Mouse (Mus musculus) hindbrain, embryonic 15.5 days (tissue): ENCODE data around the gene Uspl1. TPM values are rescaled to one million over a fixed set of nuclear protein-coding genes. Genes with fewer than 3 reads are reported as not detected.

Experiments
- ATAC-seq: fragments of 200-750 bp; cut with Nextera tagmentation; 2 replicates; pipeline ENCODE4 v1.8.0; 2017; ENCODE audit warnings: low read depth, moderate number of reproducible peaks, moderate TSS enrichment; ENCODE audit not compliant: low FRiP score
- H3K27ac ChIP-seq: fragments of 300-500 bp; sonication (generic); replicated peaks from 2 replicates; pipeline ENCODE4 v1.5.1; 2015; ENCODE audit warnings: mild to moderate bottlenecking, inconsistent platforms
- H3K27me3 ChIP-seq: fragments of 300-500 bp; sonication (generic); 2 replicates; pipeline ENCODE4 v1.6.1; 2015; ENCODE audit warnings: control low read depth, inconsistent platforms
- H3K36me3 ChIP-seq: fragments of 300-500 bp; sonication (generic); 2 replicates; pipeline ENCODE4 v1.6.1; 2015; ENCODE audit warnings: control low read depth, inconsistent platforms
- H3K4me1 ChIP-seq: fragments of 300-500 bp; sonication (generic); replicated peaks from 2 replicates; pipeline ENCODE4 v1.6.1; 2015; ENCODE audit warnings: control low read depth, inconsistent platforms
- H3K4me2 ChIP-seq: fragments of 300-500 bp; sonication (generic); 2 replicates; pipeline ENCODE4 v1.6.1; 2015; ENCODE audit warnings: moderate library complexity, mild to moderate bottlenecking, inconsistent platforms
- H3K4me3 ChIP-seq: fragments of 300-500 bp; sonication (generic); 2 replicates; pipeline ENCODE4 v1.5.1; 2015; ENCODE audit warnings: mild to moderate bottlenecking, inconsistent platforms
- H3K9ac ChIP-seq: fragments of 300-500 bp; sonication (generic); 2 replicates; pipeline ENCODE4 v1.6.1; 2015; ENCODE audit warnings: inconsistent platforms
- H3K9me3 ChIP-seq: fragments of 300-500 bp; sonication (generic); 2 replicates; pipeline ENCODE4 v1.6.1; 2016; ENCODE audit warnings: control low read depth, inconsistent platforms
- WGBS: fragments of 180-500 bp; shearing (Covaris S2); methylation state at CpG from one replicate; pipeline ENCODE4 v1.1.7; 2015; 5-methylcytosine and 5-hydroxymethylcytosine counted together
- polyA plus RNA-seq: library from polyadenylated mRNA; unstranded; fragments of >200 nt; fragmentation: Nextera tagmentation; extraction: Ambion mirVana; gene quantifications from 2 replicates; pipeline ENCODE4 v1.2.1, GENCODE M21; 2015

Uspl1 gene
- polyA plus RNA-seq, 1 experiment from 2014 or later = 50.9 TPM

DNA sequence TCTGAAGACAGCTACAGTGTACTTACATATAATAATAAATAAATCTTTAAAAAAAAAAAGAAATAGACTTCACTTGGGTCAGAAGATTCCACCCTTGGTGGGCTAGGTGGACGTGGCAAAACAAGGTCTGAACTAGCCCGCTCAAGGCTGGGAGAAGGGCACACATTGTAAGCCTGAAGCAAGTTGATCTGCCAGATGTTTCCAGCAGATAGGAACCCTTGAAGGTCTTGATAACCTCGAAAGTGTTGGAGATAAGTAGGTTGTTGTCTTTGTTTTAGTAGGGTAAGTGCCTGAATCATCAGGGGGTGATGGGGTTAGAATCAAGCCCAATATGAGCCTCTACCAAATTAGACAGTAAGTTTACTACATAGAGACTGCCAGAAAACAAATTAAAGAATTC is 35.3 kb downstream of the Uspl1 start:
- Histone ChIP-seq H3K4me3 (no peak overlapping the region), H3K4me2 (no peak overlapping the region), H3K27ac (no peak overlapping the region), H3K4me1 (peaks cover 8% of the 10 kb centered on the region), H3K9me3 (no peaks in the 10 kb centered on the region), H3K27me3 (no peaks in the 10 kb centered on the region), H3K36me3 (peaks cover 18% of the 10 kb centered on the region), H3K9ac (no peak overlapping the region)
- 84% methylated on average over 3 of the region's 3 CpGs for WGBS
- no peak for ATAC-seq

DNA sequence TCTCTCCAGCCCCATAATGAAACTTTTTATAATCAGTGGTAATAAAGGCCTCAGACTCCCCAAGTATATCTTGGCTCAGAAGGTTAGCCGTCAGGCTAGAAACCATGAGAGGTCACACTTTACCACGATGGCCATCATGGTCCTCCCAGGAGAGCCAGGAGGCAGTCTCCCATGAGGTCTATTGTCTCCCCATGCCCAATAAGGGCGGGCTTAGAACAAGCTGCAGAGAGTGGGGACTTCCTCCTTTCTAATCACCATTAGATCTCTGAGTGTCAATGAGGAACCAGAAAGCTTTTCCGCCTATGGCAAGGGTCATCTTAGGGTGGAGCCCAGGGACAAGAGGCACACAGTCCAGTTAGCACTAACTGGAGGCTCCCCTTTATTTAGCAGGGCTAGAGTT is 37.2 kb downstream of the Uspl1 start:
- peaks cover 8% of the 10 kb centered on the region for H3K4me1 ChIP-seq
- H3K27me3 ChIP-seq = no peaks in the 10 kb centered on the region
- 95% methylated on average over 4 of the region's 4 CpGs for WGBS
- no peak overlapping the region for H3K9ac ChIP-seq
- H3K27ac ChIP-seq = no peak overlapping the region
- no peak overlapping the region for H3K4me3 ChIP-seq
- no peak overlapping the region for H3K4me2 ChIP-seq
- no peak for ATAC-seq
- H3K36me3 ChIP-seq = 0 out of 2 replicates have a peak, but pooled peaks cover 5% of the 10 kb centered on the region
- H3K9me3 ChIP-seq = no peaks in the 10 kb centered on the region

DNA sequence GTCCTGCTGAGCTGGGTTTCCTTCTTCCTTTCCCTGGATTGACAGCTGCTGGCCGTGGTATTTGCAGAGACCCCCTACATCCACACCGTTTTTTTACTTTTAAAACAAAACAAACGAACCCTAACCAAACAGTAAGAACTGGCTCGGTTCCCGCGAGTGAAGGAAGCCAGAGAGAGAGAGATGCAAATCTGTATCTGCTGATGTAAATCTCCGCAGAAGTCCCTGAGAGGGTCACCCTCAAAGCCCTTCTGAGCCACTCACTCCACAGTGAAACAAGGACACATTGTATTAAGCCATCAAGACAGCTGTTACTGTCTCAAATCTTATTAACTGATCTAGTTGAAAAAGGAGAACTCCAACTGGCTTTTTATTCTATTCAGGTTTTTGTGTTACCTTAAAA is 40.5 kb downstream of the Uspl1 start:
- no peak overlapping the region for H3K9ac ChIP-seq
- H3K27me3 ChIP-seq = no peaks in the 10 kb centered on the region
- H3K36me3 ChIP-seq = no peaks in the 10 kb centered on the region
- no peak overlapping the region for H3K27ac ChIP-seq
- ATAC-seq = no peak
- no peak overlapping the region for H3K4me3 ChIP-seq
- WGBS = 19% methylated on average over 7 of the region's 7 CpGs
- peaks cover 8% of the 10 kb centered on the region for H3K4me1 ChIP-seq
- H3K4me2 ChIP-seq = 0 out of 2 replicates have a peak overlapping the region, but pooled peaks have one; percentile 3
- no peaks in the 10 kb centered on the region for H3K9me3 ChIP-seq

GRCm38 (mm10) chr5:149228700-149229618 is 44.8 kb downstream of the Uspl1 start:
- 3% methylated on average over 55 of the region's 55 CpGs for WGBS
- H3K36me3 ChIP-seq = no peaks in the 10 kb centered on the region
- peak overlapping the region; percentile 81 for H3K27ac ChIP-seq
- H3K4me2 ChIP-seq = peak overlapping the region; percentile 53
- H3K4me3 ChIP-seq = peak overlapping the region; percentile 50
- H3K4me1 ChIP-seq = peaks cover 6% of the 10 kb centered on the region
- ATAC-seq = peak; percentile 98
- H3K9me3 ChIP-seq = no peaks in the 10 kb centered on the region
- H3K27me3 ChIP-seq = no peaks in the 10 kb centered on the region
- H3K9ac ChIP-seq = peak overlapping the region; percentile 47

GRCm38 (mm10) chr5:149229619-149230339 is 45.6 kb downstream of the Uspl1 start:
- Histone ChIP-seq H3K4me2 (peak overlapping the region; percentile 53), H3K27me3 (no peaks in the 10 kb centered on the region), H3K4me3 (peak overlapping the region; percentile 50), H3K9ac (peak overlapping the region; percentile 47), H3K4me1 (no peaks in the 10 kb centered on the region), H3K27ac (peak overlapping the region; percentile 81), H3K36me3 (no peaks in the 10 kb centered on the region), H3K9me3 (no peaks in the 10 kb centered on the region)
- 75% methylated on average over 18 of the region's 18 CpGs for WGBS
- 0 out of 2 replicates have a peak, but pooled peaks have one; percentile 9 for ATAC-seq

DNA sequence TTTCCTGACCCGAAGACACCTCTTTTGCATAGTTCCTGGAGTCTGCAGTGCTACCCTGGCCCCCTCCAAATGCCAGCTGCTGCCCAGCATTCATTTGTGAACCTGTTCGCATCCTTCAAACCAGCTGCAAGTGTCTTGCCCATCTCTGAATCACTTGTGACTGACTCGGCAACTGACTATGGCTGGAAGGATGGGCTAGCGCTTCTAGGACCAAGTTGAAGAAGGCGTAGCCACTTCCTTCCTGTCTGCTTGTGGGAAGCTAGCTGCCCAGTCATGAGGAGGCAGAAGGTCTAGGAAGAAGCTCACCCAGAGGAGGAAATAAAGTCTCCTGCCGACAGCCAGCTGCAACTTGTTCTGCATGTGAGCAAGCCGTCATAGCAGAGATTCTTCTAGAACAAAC is 50.9 kb downstream of the Uspl1 start:
- H3K9me3 ChIP-seq = no peaks in the 10 kb centered on the region
- no peak overlapping the region for H3K4me2 ChIP-seq
- no peaks in the 10 kb centered on the region for H3K36me3 ChIP-seq
- WGBS = 88% methylated on average over 7 of the region's 7 CpGs
- no peaks in the 10 kb centered on the region for H3K4me1 ChIP-seq
- no peak overlapping the region for H3K27ac ChIP-seq
- no peak overlapping the region for H3K4me3 ChIP-seq
- ATAC-seq = no peak
- H3K27me3 ChIP-seq = no peaks in the 10 kb centered on the region
- H3K9ac ChIP-seq = no peak overlapping the region

DNA sequence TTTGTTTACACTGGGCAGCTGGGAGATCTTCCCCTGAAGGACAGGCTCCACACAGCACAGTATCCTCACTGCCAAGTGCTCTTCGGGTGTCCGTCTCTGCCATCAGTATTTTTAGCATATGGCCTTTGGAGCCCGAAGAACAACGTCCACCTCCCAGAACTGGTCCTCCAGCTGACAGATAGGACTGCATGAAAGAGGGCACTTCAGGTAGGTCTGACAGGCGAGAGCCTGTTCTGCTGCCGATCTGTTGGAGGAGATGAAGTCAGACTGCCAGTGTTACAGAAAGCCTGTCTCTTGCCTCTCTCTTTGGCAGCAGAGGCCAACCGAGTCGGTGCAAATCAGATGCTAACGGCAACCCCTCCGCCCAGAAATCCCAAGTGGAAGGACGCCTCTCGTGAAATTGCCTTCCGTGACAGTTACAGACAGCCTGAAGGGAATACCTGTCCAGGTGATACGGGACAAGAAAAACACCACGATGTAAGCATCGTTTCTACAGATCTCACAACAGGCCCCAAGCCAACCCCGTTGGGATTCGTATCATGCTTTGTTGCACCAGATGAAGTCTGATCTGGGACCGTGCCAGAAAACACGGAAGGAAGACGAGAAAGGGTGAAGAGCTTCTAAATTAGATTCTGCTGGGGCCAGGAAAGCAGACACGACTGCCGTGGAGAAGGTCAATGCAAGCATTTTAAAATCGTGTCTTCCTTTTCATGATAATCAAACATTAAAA is 53.2 kb downstream of the Uspl1 start:
- no peak overlapping the region for H3K4me2 ChIP-seq
- H3K27me3 ChIP-seq = no peaks in the 10 kb centered on the region
- no peak for ATAC-seq
- no peak overlapping the region for H3K4me3 ChIP-seq
- H3K4me1 ChIP-seq = no peaks in the 10 kb centered on the region
- no peaks in the 10 kb centered on the region for H3K9me3 ChIP-seq
- H3K36me3 ChIP-seq = no peaks in the 10 kb centered on the region
- H3K9ac ChIP-seq = no peak overlapping the region
- no peak overlapping the region for H3K27ac ChIP-seq
- 74% methylated on average over 24 of the region's 24 CpGs for WGBS

DNA sequence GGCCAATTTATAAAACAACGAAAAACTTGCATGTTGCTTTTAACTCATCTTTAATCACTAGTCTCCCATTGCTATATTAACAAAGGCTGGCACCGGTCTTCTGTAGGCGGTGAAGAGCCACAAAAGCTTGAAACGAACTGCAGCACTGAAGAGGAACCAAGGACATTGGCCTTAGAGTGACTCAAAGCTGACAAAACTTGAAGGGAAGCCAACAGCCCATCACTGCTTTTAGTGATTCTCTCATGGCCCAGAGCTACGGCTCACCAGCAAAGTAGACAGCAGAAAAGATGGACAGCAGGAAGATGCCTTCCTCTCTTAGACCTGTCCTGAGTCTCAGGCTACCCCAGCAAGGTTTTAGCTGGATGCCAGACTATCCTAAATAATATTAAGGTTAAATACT is 58.3 kb downstream of the Uspl1 start:
- Histone ChIP-seq H3K27ac (no peak overlapping the region), H3K36me3 (no peaks in the 10 kb centered on the region), H3K4me3 (no peak overlapping the region), H3K9me3 (no peaks in the 10 kb centered on the region), H3K4me1 (peaks cover 10% of the 10 kb centered on the region), H3K4me2 (no peak overlapping the region), H3K27me3 (no peaks in the 10 kb centered on the region), H3K9ac (no peak overlapping the region)
- WGBS = 87% methylated on average over 5 of the region's 5 CpGs
- no peak for ATAC-seq

DNA sequence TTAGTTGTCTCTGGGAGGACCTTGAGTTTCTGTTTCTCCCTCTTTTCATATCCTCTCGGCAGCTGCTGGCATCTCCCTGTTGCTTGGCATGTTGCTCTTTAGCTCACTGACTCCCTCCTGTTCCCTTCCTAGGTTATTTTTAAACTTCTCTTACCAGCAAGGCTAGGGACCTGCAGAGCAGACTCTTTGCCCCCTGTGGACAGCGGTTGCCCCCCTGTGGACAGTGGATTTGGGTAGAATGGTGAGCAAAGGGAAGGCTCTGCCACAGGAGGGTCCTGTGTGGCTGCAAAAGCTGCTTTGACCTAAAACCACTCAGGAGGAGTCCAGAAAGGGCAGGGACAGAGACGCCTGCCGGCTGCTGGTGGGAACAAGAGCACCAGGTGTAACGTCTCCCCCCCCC is 58.9 kb downstream of the Uspl1 start:
- Histone ChIP-seq H3K4me1 (peaks cover 10% of the 10 kb centered on the region), H3K9ac (no peak overlapping the region), H3K36me3 (no peaks in the 10 kb centered on the region), H3K4me2 (no peak overlapping the region), H3K27me3 (no peaks in the 10 kb centered on the region), H3K27ac (no peak overlapping the region), H3K4me3 (no peak overlapping the region), H3K9me3 (no peaks in the 10 kb centered on the region)
- 39% methylated on average over 5 of the region's 5 CpGs for WGBS
- ATAC-seq = no peak

DNA sequence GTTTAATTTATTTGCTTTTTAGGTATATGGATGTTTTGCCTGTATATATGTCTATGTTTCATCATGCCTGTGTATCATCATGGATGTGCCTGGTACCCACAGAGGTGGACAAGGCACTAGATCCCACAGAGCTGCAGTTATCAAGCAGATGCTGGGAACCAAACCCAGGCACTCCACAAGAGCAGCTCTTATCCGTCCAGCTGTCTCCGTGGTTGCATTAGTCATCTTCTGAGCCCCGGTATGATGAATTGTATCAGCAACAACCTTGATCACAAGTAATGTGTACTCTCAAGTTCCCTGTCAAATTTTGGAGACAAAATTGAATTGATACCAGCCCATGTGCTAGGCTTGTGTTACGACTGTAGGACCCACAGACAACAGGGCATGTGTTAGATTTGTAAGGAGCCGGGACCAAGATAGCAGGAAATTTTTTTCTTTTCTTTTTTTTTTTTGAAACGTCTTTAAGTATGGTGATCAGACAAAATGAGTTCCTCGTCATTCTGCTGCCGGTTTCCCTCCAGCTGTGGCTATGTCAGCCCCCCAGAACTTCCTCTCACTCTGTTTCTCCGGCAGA is 61.3 kb downstream of the Uspl1 start:
- no peak overlapping the region for H3K9ac ChIP-seq
- peak overlapping the region; percentile 35 for H3K4me2 ChIP-seq
- H3K4me3 ChIP-seq = no peak overlapping the region
- H3K4me1 ChIP-seq = peaks cover 10% of the 10 kb centered on the region
- no peaks in the 10 kb centered on the region for H3K9me3 ChIP-seq
- no peaks in the 10 kb centered on the region for H3K36me3 ChIP-seq
- H3K27ac ChIP-seq = no peak overlapping the region
- WGBS = 60% methylated on average over 9 of the region's 9 CpGs
- no peaks in the 10 kb centered on the region for H3K27me3 ChIP-seq
- no peak for ATAC-seq

DNA sequence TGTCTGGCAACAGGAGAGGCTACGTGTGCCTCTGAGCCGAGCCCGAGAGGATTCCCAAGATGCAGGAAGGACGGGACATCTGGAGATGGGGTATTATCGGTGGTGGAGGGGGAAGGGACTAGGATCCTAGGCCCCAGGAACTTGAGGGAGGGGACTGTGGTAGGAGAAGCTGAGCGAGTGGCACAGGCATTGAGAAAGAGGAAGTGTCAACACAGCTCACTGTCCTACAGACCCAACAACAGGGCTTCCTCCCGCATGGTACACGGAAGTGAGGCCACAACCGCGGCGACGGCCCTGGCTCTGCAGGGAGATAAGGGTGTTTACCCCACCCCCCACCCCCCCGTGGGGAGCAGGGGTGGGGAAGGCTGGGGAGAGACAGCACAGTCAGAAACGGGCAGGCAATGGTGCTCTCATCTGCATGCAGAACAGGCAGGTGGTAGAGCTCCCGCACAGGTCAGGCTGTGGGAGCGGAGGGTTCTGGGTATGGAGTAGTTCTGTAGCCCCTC is 61.9 kb downstream of the Uspl1 start:
- Histone ChIP-seq H3K4me1 (peaks cover 10% of the 10 kb centered on the region), H3K9me3 (no peaks in the 10 kb centered on the region), H3K36me3 (no peaks in the 10 kb centered on the region), H3K9ac (no peak overlapping the region), H3K4me3 (no peak overlapping the region), H3K27ac (no peak overlapping the region), H3K27me3 (no peaks in the 10 kb centered on the region), H3K4me2 (peak overlapping the region; percentile 35)
- WGBS = 24% methylated on average over 15 of the region's 16 CpGs
- ATAC-seq = peak; percentile 75; the same call in 1 of the 2 replicates
